Mouse (Mus musculus): ENCODE measurements around the gene Prdm1. TPM values are rescaled to one million over a fixed set of nuclear protein-coding genes. Genes with fewer than 3 reads are reported as not detected.

The Prdm1 gene
- polyA plus RNA-seq, 1 experiment, result 1.4 TPM

GRCm38 (mm10) chr10:44456757-44457595, 71.3 kb downstream of the Prdm1 start:
- DNase-seq (ENCODE audit: low spot score), result no peak

GRCm38 (mm10) chr10:44454753-44455152, 73.5 kb downstream of the Prdm1 start:
- DNase-seq (ENCODE audit: low spot score), result no peak

GRCm38 (mm10) chr10:44454111-44454510, 74.2 kb downstream of the Prdm1 start:
- DNase-seq (ENCODE audit: low spot score), result no peak

DNA sequence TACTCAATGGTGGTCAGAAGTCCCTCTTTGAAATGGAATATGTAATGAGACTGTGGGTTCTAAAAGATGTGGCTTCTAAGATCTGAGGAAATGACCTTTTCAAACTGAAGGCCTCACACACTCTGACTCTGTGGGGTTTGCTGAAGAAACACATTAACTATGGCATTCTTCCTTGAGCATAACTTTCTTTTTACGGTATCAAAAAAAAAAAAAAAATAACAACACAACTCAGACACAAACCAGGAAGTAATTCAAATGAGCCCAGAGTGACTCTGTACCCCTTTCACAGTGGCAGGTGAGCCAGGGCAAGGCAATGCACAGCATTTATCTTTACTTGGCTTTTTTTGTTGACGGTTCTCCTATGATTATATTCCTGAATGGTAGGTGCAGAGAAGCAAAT, 77.5 kb downstream of the Prdm1 start:
- no peak for DNase-seq (ENCODE audit: low spot score)

- no peak for DNase-seq (ENCODE audit: low spot score)
Observed at GRCm38 (mm10) chr10:44450108-44450507, 78.2 kb downstream of the Prdm1 start.

DNA sequence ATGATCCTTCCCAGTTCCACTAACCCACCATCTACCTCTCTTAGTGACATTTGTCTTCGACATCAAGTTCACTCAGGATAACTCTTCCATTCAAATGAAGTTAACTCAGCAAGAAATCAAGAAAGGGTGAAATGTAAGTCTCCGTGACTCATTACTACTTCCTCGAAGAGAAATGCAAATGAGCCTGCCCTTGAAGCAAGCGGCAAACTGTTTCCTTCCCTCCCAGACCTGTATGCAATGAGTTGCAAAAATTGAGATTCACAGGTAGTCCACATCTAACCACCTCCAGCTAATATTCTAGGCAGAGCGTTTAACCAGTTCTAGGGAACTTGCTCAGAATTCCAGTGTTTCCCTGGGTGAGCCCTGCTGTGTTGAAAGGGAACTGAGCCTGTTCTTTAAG, 78.6 kb downstream of the Prdm1 start:
- DNase-seq (ENCODE audit: low spot score), result no peak

DNA sequence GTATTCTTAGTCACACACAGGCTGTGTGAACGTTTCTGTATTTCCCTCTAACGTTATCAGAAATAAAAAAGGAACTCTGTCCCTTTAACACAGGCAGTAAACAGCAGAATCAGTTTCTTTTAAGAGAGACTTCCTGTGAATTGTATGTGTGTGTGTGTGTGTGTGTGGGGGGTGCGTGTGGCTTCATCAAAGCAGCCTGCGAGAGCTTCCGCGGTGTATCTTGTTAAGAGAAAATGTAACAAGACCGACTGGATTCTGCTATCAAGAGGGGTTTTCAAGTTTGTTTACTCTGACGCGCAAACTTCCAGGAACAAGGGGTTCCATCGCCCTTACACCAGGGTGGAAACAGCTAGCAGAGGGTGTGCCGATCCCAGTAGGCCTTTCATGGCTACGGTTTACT, 80.1 kb downstream of the Prdm1 start:
- no peak for DNase-seq (ENCODE audit: low spot score)

GRCm38 (mm10) chr10:44447406-44448139, 80.7 kb downstream of the Prdm1 start:
- no peak for DNase-seq (ENCODE audit: low spot score)

DNA sequence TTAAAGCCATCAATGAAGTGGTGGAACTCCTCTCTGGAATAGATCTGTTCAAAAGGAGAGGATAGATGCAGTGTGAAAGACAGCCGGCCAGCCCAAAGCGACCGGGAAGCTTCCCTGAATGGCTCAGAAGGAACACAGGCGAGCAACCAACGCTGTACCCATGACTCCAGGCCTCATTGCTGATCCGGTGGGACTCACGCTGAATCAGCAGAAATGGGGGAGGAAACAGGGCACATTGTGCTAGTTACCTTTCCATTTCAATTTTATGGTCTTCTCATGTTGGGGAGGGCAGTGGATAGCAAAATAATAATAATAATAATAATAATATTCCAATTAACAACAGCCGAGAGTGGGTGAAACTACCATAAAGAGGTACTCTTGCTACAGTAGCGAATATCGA, 81.3 kb downstream of the Prdm1 start:
- no peak for DNase-seq (ENCODE audit: low spot score)

GRCm38 (mm10) chr10:44444415-44444814, 83.9 kb downstream of the Prdm1 start:
- DNase-seq (ENCODE audit: low spot score), result no peak

DNA sequence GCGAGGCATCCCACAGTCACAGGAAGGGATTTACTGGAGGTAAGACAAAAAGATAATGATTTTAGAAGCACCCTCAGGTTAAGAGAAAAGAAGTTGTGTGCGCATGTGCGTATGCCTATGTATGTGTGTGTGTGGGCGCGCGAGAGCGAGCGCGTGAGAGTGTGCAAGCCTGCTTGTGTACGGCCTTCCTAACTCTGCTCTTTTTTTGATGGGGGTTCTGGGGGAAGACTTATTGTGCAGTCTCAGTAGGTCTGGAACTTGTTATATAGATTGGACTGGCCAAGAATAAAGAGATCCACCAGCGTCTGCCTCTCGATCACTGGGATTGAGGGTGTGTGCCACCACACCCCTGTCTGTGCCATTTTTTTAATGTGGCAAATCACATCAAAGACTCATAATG, 84.6 kb downstream of the Prdm1 start:
- DNase-seq (ENCODE audit: low spot score), result no peak

GRCm38 (mm10) chr10:44439732-44440131, 88.6 kb downstream of the Prdm1 start:
- DNase-seq (ENCODE audit: low spot score), result no peak

GRCm38 (mm10) chr10:44437614-44438013, 90.7 kb downstream of the Prdm1 start:
- no peak for DNase-seq (ENCODE audit: low spot score)

DNA sequence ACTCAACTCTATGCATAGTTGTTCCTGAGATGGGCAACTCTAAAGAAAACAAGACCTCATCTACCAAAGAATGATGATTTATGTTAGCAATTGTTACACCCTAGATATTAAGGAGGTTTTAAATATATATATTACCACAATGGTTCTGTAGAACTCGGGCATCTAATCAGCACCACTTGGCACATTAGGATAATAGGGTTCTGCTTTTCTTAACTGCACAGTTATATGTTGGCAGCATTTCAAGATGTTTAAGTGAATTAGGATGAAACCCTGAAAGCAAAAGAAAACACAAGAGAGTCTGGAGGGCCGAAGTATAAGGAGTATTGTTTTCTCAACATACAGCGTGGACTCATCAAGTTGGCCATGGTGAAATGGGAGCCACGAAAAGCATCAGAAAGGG, 92.3 kb downstream of the Prdm1 start:
- DNase-seq (ENCODE audit: low spot score), result no peak

- DNase-seq (ENCODE audit: low spot score), result no peak
Observed at GRCm38 (mm10) chr10:44434702-44435181, 93.6 kb downstream of the Prdm1 start.

- no peak for DNase-seq (ENCODE audit: low spot score)
Observed at GRCm38 (mm10) chr10:44432235-44432634, 96.1 kb downstream of the Prdm1 start.

DNA sequence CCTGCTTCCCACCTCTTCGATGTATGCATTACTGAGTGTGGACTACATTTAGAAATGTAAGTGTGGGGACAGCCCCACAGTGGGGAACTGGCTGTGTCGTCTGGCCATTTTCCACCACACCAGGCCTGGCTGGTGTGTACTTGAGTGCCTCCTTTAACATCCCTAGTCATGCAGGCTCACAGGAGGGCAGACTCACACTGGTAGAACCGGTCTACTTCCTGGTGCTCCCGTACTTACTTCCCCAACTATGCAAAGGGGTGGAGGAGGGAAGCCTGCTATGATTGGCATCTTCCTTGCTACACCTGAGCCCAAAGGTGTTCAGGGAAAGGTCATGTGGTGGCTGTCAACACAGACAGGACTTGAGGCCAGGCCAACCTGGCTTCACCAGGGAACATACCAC, 96.6 kb downstream of the Prdm1 start:
- DNase-seq (ENCODE audit: low spot score), result no peak

DNA sequence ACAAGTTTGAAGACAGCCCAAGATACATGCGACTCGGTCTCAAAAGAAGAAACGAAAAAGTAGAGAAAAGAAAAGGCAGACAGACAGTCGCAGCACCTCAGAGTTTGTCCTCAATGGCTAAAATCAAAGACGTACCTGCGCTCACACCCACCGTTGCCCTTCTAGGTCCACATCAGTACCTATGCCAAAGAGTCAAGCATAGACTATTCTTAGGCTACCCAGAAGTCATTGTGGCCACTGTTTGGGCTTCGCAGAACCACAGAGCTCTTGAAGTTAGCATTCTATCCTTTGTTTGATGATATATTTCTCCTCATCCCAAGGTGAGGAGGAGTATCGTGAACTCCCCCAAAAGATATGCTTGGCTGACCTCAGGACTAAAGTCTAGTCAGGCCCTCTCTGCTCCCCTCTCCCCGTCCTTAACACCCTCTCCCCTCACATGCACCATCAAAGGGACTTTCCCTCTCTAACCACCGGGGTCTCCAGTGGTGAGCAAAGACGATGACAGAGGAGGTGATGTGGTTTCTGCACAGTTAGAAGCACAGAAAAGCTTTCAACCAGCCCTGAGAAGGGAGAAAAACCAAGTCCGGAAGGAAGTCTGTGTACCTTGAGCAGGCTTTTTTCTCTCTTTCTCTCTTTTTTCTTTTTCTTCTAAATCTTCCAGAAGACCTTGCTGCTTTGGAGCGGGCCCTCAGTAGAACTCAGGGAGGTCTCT, 99.0 kb downstream of the Prdm1 start:
- no peak for DNase-seq (ENCODE audit: low spot score)

- peak; percentile 47 for DNase-seq (ENCODE audit: low spot score)
Observed at GRCm38 (mm10) chr10:44427891-44428361, 100.4 kb downstream of the Prdm1 start.

GRCm38 (mm10) chr10:44427426-44427825, 100.9 kb downstream of the Prdm1 start:
- DNase-seq (ENCODE audit: low spot score), result no peak

GRCm38 (mm10) chr10:44425013-44425412, 103.3 kb downstream of the Prdm1 start:
- DNase-seq (ENCODE audit: low spot score), result no peak

- no peak for DNase-seq (ENCODE audit: low spot score)
Observed at GRCm38 (mm10) chr10:44421896-44422295, 106.4 kb downstream of the Prdm1 start.

Data from urinary bladder, adult 2 months (tissue).